Mouse (Mus musculus) heart, adult 2 months (tissue): ENCODE results near the gene Gm14632. TPM values are rescaled to one million over a fixed set of nuclear protein-coding genes. Genes with fewer than 3 reads are reported as not detected.
"Not testable (repeated sequence)": the region's sequence is repeated elsewhere in the genome, so short reads cannot be mapped to it uniquely, and the experiment has no call there.

Experiments used
- DNase-seq, 2 experiments: peaks; one replicate each; pipeline ENCODE4 v3.0.0; 2021
- H3K27ac ChIP-seq: fragments of 200-600 bp; 2 replicates; pipeline ENCODE4 v1.8.1; 2022
- H3K27me3 ChIP-seq: fragments of 200-500 bp; 2 replicates; pipeline ENCODE4 v1.6.1; 2012; ENCODE audit warnings: mild to moderate bottlenecking, low read length, inconsistent platforms, mixed read lengths; ENCODE audit not compliant: control insufficient read depth, insufficient read depth
- H3K36me3 ChIP-seq: fragments of 200-500 bp; 2 replicates; pipeline ENCODE4 v1.6.1; 2012; ENCODE audit warnings: low read length, inconsistent platforms; ENCODE audit not compliant: control insufficient read depth, insufficient read depth
- H3K4me1 ChIP-seq: fragments of 200-500 bp; 2 replicates; pipeline ENCODE4 v1.6.1; 2011; ENCODE audit warnings: low read length; ENCODE audit not compliant: control insufficient read depth, insufficient read depth
- H3K4me3 ChIP-seq: fragments of 200-600 bp; 2 replicates; pipeline ENCODE4 v1.8.1; 2022
- H3K79me2 ChIP-seq: fragments of 200-500 bp; replicated peaks from 2 replicates; pipeline ENCODE4 v1.6.1; 2012; ENCODE audit warnings: mild to moderate bottlenecking, inconsistent platforms, low read length, moderate library complexity, mixed read lengths; ENCODE audit not compliant: control insufficient read depth, insufficient read depth
- H3K9ac ChIP-seq: fragments of 200-500 bp; 2 replicates; pipeline ENCODE4 v1.6.1; 2012; ENCODE audit warnings: low read depth, mild to moderate bottlenecking, control low read depth, inconsistent platforms, low read length, mixed read lengths
- WGBS: fragments of 180-500 bp; shearing (Covaris S2); methylation state at CpG from one replicate; pipeline ENCODE4 v1.1.7; 2018; 5-methylcytosine and 5-hydroxymethylcytosine counted together
- intact Hi-C: fragments of 180-260 bp; cut with DNase I; formaldehyde crosslinking; loops from one replicate; pipeline ENCODE4 v1.15.1; 2025
- long read RNA-seq: library from polyadenylated mRNA; stranded (forward); transcript quantifications from one replicate; pipeline ENCODE4 v2.0.0, GENCODE M21; 2021
- polyA plus RNA-seq: library from polyadenylated mRNA; depleted of rRNA; stranded (reverse); fragments of >200 nt; gene quantifications from 2 replicates; pipeline ENCODE4 v1.2.3, GENCODE M21; 2012; rRNA removed
- total RNA-seq, 2 experiments: library from RNA; stranded (reverse); gene quantifications; 2 replicates each; pipeline ENCODE4 v1.2.3; 2021

Gene Gm14632
- total RNA-seq (not detected), polyA plus RNA-seq (not detected in 2 replicates)
- long read RNA-seq, result 0 reads

- DNase-seq, H3K27ac ChIP-seq, H3K27me3 ChIP-seq, H3K9ac ChIP-seq, H3K4me3 ChIP-seq, intact Hi-C loops, H3K79me2 ChIP-seq, H3K4me1 ChIP-seq, H3K36me3 ChIP-seq: not testable (repeated sequence)
- 84% methylated on average over 4 of the region's 7 CpGs for WGBS
Measured at GRCm38 (mm10) chrX:30329472-30329871, at the start of gene Gm14632. TSS of gene Gm14632 (plus strand) at chrX:30329772.
